Mouse (Mus musculus) retina, adult 2 months (tissue): Measurements from ENCODE around the gene Pgc.
A peak's percentile ranks its signal among the peaks of the same experiment; 100 is the strongest.

Source experiments
- DNase-seq: peaks from one replicate; pipeline ENCODE4 v3.0.0-alpha.2; 2012; ENCODE audit warnings: low read depth, low spot score

Pgc gene

DNA sequence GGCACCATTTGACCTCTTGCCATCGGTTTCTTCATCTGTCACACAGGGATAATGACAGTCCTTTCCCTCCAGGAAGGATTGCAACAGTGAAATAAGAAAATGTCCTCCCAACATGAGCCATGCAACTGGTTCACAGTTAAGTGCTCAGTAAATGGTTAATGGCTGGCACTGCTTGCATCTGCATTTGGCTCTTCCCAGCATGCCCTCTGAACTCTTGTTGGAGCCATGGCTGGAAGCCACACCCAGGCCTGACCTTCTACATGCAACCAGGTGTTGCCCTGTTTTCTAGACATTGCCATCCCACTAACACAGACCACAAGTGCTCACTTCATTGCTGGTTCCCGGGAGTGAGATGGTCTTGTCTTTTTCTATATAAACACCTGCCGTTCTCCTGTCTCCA, 18.7 kb upstream of the Pgc start:
- no peak for DNase-seq

DNA sequence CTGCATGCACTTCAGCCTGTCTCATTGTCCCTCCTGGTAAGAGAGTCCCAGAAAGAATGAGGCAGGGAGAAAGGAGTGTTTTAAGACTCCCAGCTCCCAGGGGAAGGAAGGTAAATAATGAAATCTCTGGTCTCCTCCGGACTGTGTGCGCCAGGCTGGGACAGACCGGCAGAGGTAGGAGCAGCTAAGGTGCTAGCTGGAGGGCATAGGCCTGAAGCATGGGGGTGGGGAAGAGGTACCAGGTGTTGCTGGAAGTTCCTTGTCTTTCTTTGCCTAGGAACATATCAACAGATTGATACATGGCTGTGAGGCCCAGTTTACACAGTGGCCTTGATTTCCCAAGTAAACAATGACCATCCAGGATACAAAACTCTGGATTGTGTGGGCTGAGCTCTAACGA, 17.7 kb upstream of the Pgc start:
- DNase-seq = no peak

DNA sequence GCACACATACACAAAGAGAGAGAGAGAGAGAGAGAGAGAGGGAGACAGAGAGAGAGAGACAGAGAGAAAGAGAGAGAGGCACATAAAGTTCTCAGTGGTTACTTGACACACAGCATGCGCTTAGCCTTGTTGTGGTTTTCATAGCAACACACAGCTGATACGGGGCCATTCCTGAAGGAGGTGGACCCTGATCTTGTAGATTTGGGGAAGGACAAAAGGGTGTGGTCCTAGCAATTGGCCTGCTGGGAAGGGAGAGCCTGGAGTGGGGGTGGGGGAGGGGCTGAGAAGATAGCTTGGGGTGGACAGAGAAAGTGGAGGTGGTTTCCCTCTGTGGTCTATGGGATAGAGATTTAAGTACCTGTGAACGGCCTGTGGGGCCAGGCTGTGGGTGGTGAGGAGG, 16.6 kb upstream of the Pgc start:
- DNase-seq = no peak

DNA sequence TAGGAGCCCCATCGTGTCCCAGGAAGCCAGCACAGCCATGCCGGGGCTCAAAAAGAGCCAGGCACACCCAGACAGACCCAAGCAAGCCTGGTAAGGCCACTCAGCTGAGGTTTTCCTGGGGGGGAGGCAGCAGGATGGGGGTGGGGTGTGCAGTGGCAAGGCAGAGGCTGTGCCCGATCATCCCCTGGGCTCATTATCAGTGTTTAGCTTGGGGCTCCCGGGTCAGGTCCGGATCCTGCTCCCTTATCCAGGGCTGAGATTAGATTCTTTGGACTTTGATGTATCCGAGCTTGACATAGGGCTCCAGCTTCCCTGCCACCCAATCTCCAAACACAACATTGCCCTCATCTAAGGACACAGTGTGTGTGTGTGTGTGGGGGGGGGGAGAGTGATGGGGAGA, 14.8 kb upstream of the Pgc start:
- no peak for DNase-seq

DNA sequence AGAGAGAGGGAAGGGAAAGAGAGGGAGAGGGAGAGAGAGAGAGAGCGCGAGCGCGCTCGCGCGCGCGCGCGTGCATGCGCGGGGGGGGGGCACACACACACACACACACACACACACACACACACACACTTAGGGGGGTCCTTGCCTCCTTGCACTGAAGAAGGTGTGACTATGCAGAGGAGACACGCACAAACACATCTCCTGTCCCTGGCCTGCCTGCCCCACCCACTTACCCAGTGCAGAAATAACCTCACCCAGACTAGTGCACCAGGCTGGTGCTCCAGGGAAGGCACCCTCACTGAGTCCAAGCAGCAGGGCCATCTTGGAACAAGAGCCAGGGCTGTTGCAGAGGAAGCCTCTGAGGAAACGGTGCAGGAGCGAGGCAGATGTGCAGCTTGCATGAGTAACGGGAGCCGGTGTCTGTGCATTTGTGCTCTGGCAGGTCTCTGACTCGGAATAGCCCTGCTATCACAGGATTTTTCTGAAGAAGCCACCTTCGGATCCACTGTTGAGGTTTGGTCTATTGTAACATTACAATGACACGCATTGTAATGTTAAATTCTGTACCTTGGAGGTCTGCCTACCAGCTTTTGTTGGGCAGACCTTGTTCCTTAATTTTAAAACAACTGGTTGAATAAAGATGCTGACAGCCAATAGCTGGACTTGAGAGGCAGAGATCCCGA, 13.6 kb upstream of the Pgc start:
- no peak for DNase-seq

DNA sequence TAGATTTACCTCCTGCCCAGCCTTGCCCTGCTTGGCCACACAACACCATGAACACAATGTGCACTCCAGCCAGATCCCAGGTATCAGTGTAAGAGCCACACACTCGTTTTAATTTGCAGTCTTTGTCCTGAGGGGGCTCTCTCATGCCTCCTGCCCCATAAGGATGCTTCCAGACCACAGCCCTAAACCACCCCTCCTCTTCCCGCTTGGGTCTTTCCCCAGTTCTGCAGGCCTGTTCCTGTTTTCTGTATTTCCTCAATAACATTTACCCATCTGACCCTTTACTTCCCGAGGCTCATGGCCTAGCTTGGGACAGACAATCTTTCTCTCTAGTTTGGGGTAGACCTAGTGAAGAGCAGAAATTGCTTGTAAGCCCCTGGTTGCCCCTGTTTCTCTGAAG, 11.6 kb upstream of the Pgc start:
- DNase-seq = no peak

DNA sequence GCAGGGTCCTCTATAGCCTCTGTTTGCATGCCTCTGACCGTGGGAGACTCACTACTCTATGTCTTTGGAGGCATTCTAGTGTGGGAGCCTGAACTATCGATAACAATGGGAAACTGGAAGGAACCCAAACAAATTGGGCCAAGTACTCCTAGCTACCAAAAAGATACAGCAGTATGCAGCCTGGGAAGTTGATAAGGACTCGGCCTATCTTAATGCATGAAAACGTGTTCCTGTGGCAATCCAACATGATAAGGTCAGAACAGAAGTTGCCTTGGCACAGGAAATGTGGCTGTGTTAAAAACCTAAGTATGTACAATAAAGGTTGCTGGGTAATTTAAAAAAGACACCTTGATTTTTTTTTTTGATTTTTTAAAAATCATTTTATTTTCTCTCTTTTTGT, 5.5 kb upstream of the Pgc start:
- DNase-seq = no peak

DNA sequence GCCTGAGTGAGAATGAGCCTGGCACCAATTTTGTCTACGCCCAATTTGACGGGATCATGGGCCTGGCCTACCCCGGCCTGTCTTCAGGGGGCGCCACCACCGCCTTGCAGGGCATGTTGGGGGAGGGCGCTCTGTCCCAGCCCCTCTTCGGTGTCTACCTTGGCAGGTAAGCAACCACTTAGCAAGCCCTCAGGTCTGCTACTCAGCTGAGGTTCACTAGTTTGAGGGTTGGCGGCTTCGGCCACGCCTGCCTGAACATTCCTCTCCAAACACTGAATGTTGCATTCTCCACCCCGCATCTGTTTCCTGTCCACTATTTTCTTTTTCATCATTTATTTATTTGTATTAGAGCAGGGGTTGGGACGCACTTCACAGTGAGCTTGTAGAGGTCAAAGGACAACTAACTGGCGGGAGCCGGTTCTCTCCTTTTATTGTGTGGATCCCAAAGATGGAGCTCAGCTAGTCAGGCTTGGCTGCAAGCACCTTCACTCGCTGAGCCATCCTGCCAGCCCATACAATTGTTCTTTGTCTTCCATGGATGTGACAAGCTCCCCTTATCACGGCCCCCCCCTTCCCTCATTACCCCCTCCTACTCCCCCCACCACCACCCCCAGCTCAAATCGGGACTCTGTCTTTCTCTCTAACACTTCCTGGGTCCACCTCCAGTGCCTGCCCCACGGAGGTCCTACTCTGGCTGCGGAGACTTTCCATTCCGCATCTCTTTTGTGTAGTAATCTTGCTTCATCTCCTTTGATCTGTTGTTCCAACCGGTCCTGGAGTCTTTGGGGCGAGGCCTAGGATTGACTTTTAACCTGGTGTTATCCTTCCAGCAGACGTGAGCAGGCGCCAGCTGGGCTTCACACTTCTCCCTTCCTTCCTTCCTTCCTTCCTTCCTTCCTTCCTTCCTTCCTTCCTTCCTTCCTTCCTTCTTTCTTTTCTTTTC, 4.3 kb downstream of the Pgc start:
- no peak for DNase-seq

DNA sequence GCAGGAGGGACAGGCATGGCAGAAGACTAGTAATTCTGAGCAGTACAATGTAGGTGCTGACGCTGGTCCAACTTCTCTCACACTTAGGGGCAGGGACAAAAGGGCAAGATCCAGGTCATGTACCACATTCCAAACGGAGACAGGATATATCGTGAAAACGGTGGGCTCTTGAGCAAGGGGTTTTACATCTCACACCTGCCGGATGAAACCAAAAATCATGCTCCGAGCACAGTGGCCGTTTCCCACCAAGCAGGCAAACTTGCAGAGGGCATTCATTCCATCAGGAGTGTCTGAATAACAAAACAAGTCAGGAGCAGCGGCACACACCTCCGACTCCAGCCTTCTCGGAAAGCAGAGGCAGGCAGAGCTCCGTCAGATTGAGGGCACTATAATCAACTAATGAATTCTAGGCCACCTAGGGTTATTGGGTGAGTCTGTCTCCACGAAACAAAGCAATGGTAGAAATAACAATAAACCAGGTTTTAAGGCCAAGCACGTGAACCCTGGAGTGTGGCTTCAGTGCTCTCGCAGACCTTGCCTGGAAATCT, 9.0 kb downstream of the Pgc start:
- no peak for DNase-seq

DNA sequence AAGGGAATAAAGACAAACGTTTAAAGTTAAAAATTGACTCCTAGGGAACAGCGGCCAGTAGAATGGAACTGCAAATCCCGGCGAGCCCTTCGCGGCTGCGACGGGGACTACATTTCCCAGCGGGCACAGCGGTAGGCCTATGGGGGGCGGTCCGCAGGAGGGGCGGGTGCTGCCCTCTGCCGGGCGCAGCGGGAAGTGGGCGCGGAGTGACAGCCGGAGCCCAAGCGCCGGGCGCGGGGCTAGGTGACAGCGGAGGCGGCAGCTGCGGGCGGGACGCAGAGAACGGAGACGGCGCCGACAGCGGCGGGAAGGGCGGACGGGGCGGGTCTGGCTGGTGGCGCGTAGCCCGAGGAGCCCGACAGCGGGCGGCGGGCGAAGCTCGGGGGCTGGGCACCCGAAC, 10.2 kb downstream of the Pgc start, which contains the start of gene Tfeb:
Gene Tfeb (plus strand): TSS at position 175 of the 400 bp plus-strand sequence.
- peak; percentile 80 for DNase-seq

DNA sequence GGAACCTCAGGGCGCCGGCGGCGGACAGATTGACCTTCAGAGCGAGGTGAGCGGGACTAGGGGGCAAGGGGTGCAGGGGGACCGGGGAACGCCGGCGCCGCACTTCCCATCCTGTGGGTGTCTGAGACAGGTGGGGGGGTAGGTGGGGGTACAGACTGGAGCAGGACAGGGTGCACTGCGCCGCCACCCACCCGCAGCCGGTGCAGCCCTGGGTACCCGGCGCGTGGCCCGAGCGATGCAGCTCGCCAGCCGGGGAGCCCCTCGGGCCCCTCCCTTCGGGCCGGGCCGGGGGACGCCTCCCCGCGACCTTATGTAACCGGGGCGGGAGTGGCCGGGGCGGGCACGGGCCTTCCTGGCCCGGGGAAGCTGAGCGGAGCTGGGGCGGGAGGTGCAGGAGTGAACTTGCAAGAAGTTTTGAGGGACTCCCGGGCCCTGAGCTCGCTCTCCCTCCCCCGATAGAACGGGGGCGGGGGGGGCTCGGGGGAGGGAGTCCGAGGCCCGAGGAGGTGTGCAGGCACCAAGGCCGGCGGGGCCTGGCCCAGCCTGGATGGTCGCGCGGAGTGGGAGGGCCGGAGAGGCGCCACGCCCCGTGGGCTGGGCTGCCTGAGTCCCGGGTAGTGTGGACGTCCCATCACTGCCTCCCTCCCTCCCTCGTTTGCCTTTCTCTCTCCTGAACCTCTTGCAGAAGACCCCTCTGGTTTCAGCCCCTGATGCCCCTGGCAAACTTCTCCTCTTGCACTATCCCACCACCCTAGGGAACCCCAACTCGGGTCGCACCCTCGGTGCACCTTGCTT, 10.8 kb downstream of the Pgc start:
- DNase-seq = no peak

DNA sequence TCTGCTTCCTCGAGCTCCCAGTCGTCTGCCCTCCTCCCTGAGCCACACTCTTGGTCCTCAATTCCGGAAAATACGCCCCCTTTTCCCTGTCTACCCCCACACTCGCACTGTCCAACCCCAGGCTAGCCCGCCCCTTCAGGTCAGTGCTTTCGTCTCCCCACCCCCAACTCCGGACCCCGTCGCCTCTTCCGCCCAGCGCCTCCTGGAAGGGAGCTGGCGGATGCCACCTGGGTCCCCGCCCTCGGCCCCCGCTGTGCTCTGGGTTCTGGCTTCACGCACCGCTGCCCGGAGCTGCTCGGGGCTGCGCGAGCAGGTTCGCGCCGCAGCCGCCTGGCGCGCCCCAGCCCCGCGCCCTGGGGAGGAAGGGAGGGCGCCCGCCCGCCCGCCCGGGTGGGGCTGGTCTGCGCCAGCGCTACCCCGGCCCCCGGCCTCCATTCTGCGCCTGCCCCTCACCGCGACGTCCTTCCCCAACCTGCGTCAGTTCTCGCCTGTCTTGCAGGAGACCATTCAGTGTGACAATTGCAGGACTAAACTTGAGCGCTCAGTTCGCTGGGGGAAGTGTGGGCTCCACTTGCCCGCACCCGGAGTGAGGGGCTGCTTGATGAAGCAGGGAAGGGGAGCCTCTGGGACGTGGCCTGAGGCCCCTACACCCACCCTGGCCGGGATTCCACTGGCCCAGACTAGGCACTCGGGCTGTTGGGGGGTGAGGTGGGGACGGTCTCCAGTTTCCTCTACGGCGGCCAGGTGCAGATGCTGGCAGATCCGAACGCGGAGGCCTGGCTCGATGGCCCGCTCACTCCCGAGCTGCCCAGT, 11.6 kb downstream of the Pgc start:
- DNase-seq = no peak

DNA sequence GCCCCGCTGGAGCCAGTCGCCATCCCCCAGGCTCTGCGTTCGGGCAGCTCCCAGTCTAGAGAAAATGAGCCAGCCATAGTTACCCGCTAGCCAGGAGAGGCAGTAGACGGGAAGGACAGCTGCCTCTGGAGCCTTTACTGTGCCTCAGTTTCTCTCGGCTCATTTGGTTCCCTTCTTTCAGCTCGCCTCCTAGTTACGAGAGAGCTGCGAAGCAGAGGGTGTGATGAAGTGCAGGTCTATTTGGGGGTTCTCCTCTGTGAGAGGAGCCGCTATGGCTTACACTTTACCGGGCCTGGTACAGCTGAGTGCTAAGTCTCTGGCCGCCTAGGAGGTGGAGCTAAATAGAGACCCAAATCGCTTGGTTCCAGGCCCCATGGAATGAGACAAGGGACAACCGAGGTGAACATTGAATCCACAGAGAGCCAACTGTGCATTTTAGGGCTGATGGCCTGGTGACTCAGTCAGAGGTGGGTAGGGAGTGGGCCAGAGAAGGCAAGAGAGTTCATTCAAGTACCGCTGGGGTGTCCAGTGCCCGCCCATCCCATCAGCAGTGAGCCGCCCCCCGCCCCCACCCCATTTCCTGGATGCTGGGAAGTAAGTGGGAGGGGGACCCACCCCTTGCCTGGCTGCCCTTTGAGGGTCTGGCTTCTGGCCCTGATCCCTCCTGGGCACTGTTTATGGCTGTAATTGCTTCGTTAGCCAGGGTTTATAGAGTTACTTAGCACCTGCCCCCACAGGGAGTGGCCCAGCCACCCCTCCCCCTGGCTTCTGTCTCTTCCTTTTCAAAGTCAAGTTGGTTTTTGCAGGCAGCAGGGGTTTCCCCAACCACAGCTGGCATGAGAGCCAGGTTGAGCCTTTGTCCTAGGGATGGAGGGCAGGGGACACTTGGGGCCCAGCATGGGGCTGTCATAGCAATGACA, 12.5 kb downstream of the Pgc start:
- no peak for DNase-seq

DNA sequence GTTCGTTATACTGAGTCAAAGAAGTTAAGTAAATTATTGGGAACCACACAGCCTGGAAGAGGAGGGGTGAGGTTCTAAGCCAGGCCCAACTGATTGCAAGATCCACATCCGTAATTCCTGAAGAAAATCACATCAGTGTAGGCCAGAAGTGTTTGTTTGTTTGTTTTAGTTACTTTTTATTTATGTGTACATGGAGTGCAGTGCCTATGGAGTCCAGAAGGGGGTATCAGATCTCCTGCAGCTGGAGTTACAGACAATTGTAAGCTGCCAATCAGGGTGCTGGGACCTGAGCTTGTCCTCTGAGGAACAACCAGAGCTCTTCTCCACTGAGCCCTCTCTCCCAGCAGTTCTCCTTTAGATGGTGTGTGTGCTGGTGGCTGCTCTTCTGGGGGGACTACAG, 13.5 kb downstream of the Pgc start:
- DNase-seq = no peak

DNA sequence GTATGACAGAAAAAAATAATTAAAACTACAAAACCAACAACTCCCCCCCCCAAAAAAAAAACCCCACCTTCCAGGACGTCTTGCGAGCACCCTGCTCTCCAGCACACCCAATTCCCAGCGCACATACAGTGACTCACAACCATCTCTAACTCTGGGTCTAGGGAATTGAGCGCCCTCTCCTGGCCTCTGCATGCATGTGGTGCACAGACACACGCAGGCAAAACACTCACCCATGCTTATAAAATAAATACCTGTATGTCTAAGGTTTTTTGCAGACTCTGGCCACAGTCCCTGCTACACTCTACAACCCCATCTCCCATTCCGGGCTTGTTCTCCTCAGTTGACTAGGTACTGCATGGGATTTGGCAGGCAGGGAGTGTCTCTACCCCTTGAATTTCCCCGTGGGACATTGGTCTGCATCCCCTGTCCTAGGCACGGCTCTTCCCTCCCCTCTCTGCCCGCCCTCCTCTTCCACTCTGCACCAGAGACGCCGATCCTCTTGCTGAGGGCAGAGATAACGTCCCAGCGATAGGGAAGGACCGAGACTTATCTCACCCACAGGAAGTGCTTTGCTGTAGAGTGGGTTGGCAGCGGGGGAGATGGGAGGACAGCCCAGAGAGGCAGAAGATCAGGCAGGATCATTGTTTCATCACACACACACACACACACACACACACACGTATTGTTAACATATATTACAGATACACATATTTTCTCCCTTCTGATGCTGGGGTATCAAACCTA, 16.5 kb downstream of the Pgc start:
- DNase-seq = no peak

DNA sequence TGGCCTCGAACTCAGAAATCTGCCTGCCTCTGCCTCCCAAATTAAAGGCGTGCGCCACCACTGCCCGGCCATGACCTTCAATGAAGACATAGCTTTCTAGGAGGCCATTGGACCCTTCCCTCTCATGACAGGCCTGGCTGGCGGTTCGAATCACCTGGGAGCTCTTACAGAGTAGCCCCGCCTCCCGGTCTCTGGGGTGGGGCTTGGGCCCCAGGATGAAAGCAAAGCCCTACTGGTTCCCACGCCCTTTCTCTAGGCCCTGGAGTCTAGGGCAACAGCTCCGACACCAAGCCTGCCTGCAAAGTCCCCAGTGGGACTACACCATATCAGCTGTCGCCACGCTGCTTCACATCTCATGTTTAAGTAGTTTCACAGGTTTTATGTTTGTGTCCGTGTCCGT, 17.4 kb downstream of the Pgc start:
- no peak for DNase-seq

DNA sequence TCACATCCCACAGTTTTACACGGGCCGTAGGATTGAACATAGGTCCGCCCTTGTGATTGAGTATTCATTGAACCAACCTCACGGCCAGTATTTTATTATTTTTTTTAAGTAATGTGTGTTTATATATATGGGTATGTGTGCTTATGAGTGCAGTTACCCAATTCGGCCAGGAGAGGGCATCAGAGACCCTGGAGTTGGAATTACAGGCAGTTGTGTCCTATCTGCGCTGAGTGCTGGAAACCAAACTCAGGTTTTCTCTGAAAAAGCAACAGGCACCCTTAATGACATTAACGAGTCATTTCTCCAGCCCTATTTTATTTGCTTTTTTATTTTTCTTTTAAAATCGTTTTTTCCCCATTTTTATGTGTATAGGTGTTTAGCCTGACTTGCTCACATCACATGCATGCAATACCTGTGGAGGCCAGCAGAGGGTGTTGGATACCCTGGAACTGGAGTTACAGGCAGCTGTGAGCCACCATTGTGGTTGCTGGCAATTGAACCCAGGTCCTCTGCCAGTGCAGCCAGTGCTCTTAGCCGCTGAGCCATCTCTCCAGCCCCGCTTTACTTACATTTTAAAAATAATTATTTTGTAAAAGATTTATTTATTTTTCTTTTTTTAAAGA, 18.2 kb downstream of the Pgc start:
- no peak for DNase-seq

DNA sequence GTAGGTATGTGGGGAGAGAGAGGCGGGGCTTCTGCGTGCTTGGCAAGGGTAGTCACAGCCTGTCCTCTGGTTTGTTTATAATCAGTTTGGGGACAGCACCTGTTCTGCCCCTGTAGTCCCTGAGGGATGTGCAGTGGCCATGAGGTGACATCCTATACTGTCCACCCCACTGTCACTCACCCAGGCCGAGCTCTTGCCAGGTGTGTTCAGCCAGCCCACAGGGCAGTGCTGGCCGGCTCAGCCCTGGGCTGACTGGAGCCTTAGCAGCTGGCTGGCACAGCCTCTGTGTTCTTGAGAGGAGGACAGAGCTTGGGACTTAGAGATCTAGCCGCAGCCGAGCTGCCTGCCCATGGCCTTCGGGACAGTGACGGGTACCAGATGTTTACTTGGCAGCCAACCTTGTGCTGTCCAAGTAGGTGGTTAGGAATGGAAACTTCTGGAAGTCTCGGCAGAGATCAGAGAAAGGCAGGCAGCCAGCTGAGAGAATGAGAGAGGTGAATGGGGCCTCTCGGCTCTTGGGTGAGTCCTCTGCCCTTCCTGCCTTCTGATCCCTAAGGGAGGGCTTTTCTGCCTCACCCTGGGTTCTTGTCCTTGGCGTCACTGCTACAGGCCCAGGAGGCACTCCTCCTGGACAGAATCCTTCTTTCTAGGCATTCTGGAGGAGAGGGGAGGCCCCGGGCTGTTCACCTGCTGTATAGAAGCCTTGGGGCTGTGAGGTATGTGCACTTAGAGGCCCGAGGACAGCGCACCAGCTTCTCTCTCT, 22.3 kb downstream of the Pgc start:
- DNase-seq = no peak
